Mouse (Mus musculus): ENCODE measurements around the gene Rpl3l.
"Not testable (repeated sequence)": the region's sequence is repeated elsewhere in the genome, so short reads cannot be mapped to it uniquely, and the experiment has no call there.

Gene Rpl3l

GRCm38 (mm10) chr17:24719494-24720222 is 8.0 kb upstream of the Rpl3l start:
- DNase-seq (ENCODE audit: low spot score), result peak; percentile 98

- not testable (repeated sequence) for DNase-seq (ENCODE audit: low spot score)
Measured at GRCm38 (mm10) chr17:24720616-24721015, 7.0 kb upstream of the Rpl3l start.

GRCm38 (mm10) chr17:24721383-24721955 is 6.2 kb upstream of the Rpl3l start:
- DNase-seq (ENCODE audit: low spot score), result not testable (repeated sequence)

- no peak for DNase-seq (ENCODE audit: low spot score)
Measured at GRCm38 (mm10) chr17:24722220-24722924, 5.2 kb upstream of the Rpl3l start.

- DNase-seq (ENCODE audit: low spot score), result no peak
Measured at GRCm38 (mm10) chr17:24723122-24723880, 4.3 kb upstream of the Rpl3l start.

GRCm38 (mm10) chr17:24723881-24724180 is 3.8 kb upstream of the Rpl3l start:
- DNase-seq (ENCODE audit: low spot score), result no peak

- DNase-seq (ENCODE audit: low spot score), result peak; percentile 94
Measured at GRCm38 (mm10) chr17:24724184-24724583, 3.4 kb upstream of the Rpl3l start, which contains the start of gene Ndufb10. TSS of gene Ndufb10 (minus strand) at chr17:24724478.

GRCm38 (mm10) chr17:24725637-24726390 is 1.8 kb upstream of the Rpl3l start:
- no peak for DNase-seq (ENCODE audit: low spot score)

- no peak for DNase-seq (ENCODE audit: low spot score)
Measured at GRCm38 (mm10) chr17:24728184-24728583, 564 bp downstream of the Rpl3l start.

- DNase-seq (ENCODE audit: low spot score), result no peak
Measured at GRCm38 (mm10) chr17:24729067-24729466, 1.4 kb downstream of the Rpl3l start.

- no peak for DNase-seq (ENCODE audit: low spot score)
Measured at GRCm38 (mm10) chr17:24730787-24731186, 3.2 kb downstream of the Rpl3l start.

- no peak for DNase-seq (ENCODE audit: low spot score)
Measured at GRCm38 (mm10) chr17:24732233-24732935, 4.8 kb downstream of the Rpl3l start.

GRCm38 (mm10) chr17:24733434-24734050 is 5.9 kb downstream of the Rpl3l start:
- DNase-seq (ENCODE audit: low spot score), result no peak

- DNase-seq (ENCODE audit: low spot score), result no peak
Measured at GRCm38 (mm10) chr17:24734513-24734912, 6.9 kb downstream of the Rpl3l start.

- no peak for DNase-seq (ENCODE audit: low spot score)
Measured at GRCm38 (mm10) chr17:24735446-24735845, 7.8 kb downstream of the Rpl3l start.

GRCm38 (mm10) chr17:24736330-24737051 is 8.9 kb downstream of the Rpl3l start, which contains the start of gene Msrb1:
TSS of gene Msrb1 (plus strand) at chr17:24736642.
- peak; percentile 95 for DNase-seq (ENCODE audit: low spot score)

- no peak for DNase-seq (ENCODE audit: low spot score)
Measured at GRCm38 (mm10) chr17:24737135-24737810, 9.7 kb downstream of the Rpl3l start.

GRCm38 (mm10) chr17:24738238-24738637 is 10.6 kb downstream of the Rpl3l start:
- no peak for DNase-seq (ENCODE audit: low spot score)

GRCm38 (mm10) chr17:24739926-24740325 is 12.3 kb downstream of the Rpl3l start:
- DNase-seq (ENCODE audit: low spot score), result no peak
